Mouse (Mus musculus) neural tube, embryonic 14.5 days (tissue): ENCODE results near the gene Pzp. TPM values are rescaled to one million over a fixed set of nuclear protein-coding genes. Genes with fewer than 3 reads are reported as not detected.

Experiments
- ATAC-seq: fragments of 200-750 bp; cut with Nextera tagmentation; 2 replicates; pipeline ENCODE4 v1.8.0; 2017; ENCODE audit warnings: low read depth, mild to moderate bottlenecking, moderate TSS enrichment, moderate library complexity
- H3K27ac ChIP-seq: fragments of 300-500 bp; sonication (generic); 2 replicates; pipeline ENCODE4 v1.5.1; 2014; ENCODE audit warnings: low read depth, mild to moderate bottlenecking, control low read depth, low read length, moderate library complexity, mixed read lengths
- H3K27me3 ChIP-seq: fragments of 300-500 bp; sonication (generic); 2 replicates; pipeline ENCODE4 v1.6.1; 2014; ENCODE audit warnings: low read length; ENCODE audit not compliant: control insufficient read depth, insufficient read depth
- H3K36me3 ChIP-seq: fragments of 300-500 bp; sonication (generic); 2 replicates; pipeline ENCODE4 v1.6.1; 2014; ENCODE audit warnings: low read length, mixed read lengths; ENCODE audit not compliant: control insufficient read depth, insufficient read depth
- H3K4me1 ChIP-seq: fragments of 300-500 bp; sonication (generic); 2 replicates; pipeline ENCODE4 v1.6.1; 2014; ENCODE audit warnings: low read length; ENCODE audit not compliant: control insufficient read depth, insufficient read depth
- H3K4me2 ChIP-seq: fragments of 300-500 bp; sonication (generic); 2 replicates; pipeline ENCODE4 v1.6.1; 2014; ENCODE audit warnings: mild to moderate bottlenecking, low read depth, low read length, control low read depth
- H3K4me3 ChIP-seq: fragments of 300-500 bp; sonication (generic); 2 replicates; pipeline ENCODE4 v1.5.1; 2014; ENCODE audit warnings: low read depth, low read length, control low read depth, mixed read lengths
- H3K9ac ChIP-seq: fragments of 300-500 bp; sonication (generic); replicated peaks from 2 replicates; pipeline ENCODE4 v1.6.1; 2014; ENCODE audit warnings: low read depth, mild to moderate bottlenecking, control low read depth, low read length, mixed read lengths
- H3K9me3 ChIP-seq: fragments of 300-500 bp; sonication (generic); 2 replicates; pipeline ENCODE4 v1.6.1; 2016; ENCODE audit warnings: low read length; ENCODE audit not compliant: control insufficient read depth
- whole genome bisulfite sequencing: fragments of 180-500 bp; shearing (Covaris S2); extraction: QIAGEN DNeasy Blood & Tissue Kit; methylation state at CpG from one replicate; pipeline ENCODE4 v1.1.7; 2014; 5-methylcytosine and 5-hydroxymethylcytosine counted together
- polyA plus RNA-seq: library from polyadenylated mRNA; unstranded; fragments of >200 nt; fragmentation: Nextera tagmentation; extraction: Ambion mirVana; gene quantifications from 2 replicates; pipeline ENCODE4 v1.2.1, GENCODE M21; 2014

The Pzp gene
- polyA plus RNA-seq, 1 experiment from 2014 or later = 0.43 TPM

GRCm38 (mm10) chr6:128532701-128533100 lies 6.2 kb upstream of the Pzp start:
- H3K9me3 ChIP-seq = no peaks in the 10 kb centered on the region
- 91% methylated on average over 9 of the region's 9 CpGs for WGBS

GRCm38 (mm10) chr6:128528491-128528890 lies 2.0 kb upstream of the Pzp start:
- Histone ChIP-seq H3K27me3 (no peaks in the 10 kb centered on the region), H3K4me3 (no peak overlapping the region), H3K27ac (no peak overlapping the region), H3K36me3 (no peaks in the 10 kb centered on the region), H3K4me1 (no peaks in the 10 kb centered on the region), H3K9me3 (no peaks in the 10 kb centered on the region), H3K4me2 (no peak overlapping the region), H3K9ac (no peak overlapping the region)
- no peak for ATAC-seq
- 86% methylated on average over 4 of the region's 4 CpGs for WGBS

More at GRCm38 (mm10) chr6:128532701-128533100, 6.2 kb upstream of the Pzp start:
- Histone ChIP-seq H3K9ac (no peak overlapping the region), H3K27ac (no peak overlapping the region), H3K4me2 (no peak overlapping the region), H3K4me1 (no peaks in the 10 kb centered on the region), H3K4me3 (no peak overlapping the region), H3K27me3 (no peaks in the 10 kb centered on the region), H3K36me3 (no peaks in the 10 kb centered on the region)
- no peak for ATAC-seq

- Histone ChIP-seq H3K4me1 (no peaks in the 10 kb centered on the region), H3K4me2 (no peak overlapping the region), H3K9ac (no peak overlapping the region), H3K4me3 (no peak overlapping the region), H3K27ac (no peak overlapping the region), H3K27me3 (no peaks in the 10 kb centered on the region), H3K9me3 (no peaks in the 10 kb centered on the region), H3K36me3 (no peaks in the 10 kb centered on the region)
- ATAC-seq = no peak
- WGBS = 88% methylated on average over 1 of the region's 1 CpGs
Measured at GRCm38 (mm10) chr6:128527110-128527509, 590 bp upstream of the Pzp start.

GRCm38 (mm10) chr6:128525801-128526200 lies 719 bp downstream of the Pzp start:
- Histone ChIP-seq H3K4me1 (no peaks in the 10 kb centered on the region), H3K27me3 (no peaks in the 10 kb centered on the region), H3K36me3 (no peaks in the 10 kb centered on the region), H3K9ac (no peak overlapping the region), H3K9me3 (no peaks in the 10 kb centered on the region), H3K4me2 (no peak overlapping the region), H3K27ac (no peak overlapping the region), H3K4me3 (no peak overlapping the region)
- ATAC-seq = no peak
- WGBS = 96% methylated on average over 4 of the region's 4 CpGs

- WGBS = 92% methylated on average over 3 of the region's 3 CpGs
- no peak for ATAC-seq
- Histone ChIP-seq H3K27ac (no peak overlapping the region), H3K4me2 (no peak overlapping the region), H3K4me1 (no peaks in the 10 kb centered on the region), H3K27me3 (no peaks in the 10 kb centered on the region), H3K4me3 (no peak overlapping the region), H3K36me3 (no peaks in the 10 kb centered on the region), H3K9me3 (no peaks in the 10 kb centered on the region), H3K9ac (no peak overlapping the region)
Measured at GRCm38 (mm10) chr6:128523360-128523759, 3.2 kb downstream of the Pzp start.

- H3K27ac ChIP-seq = no peak overlapping the region
- H3K4me2 ChIP-seq = no peak overlapping the region
- H3K27me3 ChIP-seq = no peaks in the 10 kb centered on the region
- no peaks in the 10 kb centered on the region for H3K9me3 ChIP-seq
- no peaks in the 10 kb centered on the region for H3K36me3 ChIP-seq
- no peaks in the 10 kb centered on the region for H3K4me1 ChIP-seq
- 88% methylated on average over 7 of the region's 7 CpGs for WGBS
- H3K4me3 ChIP-seq = no peak overlapping the region
- ATAC-seq = no peak
- no peak overlapping the region for H3K9ac ChIP-seq
Measured at GRCm38 (mm10) chr6:128519159-128519558, 7.4 kb downstream of the Pzp start.

- no peak overlapping the region for H3K27ac ChIP-seq
- H3K27me3 ChIP-seq = no peaks in the 10 kb centered on the region
- H3K4me3 ChIP-seq = no peak overlapping the region
- no peaks in the 10 kb centered on the region for H3K4me1 ChIP-seq
- no peak overlapping the region for H3K9ac ChIP-seq
- H3K4me2 ChIP-seq = no peak overlapping the region
- no peak for ATAC-seq
- WGBS = 89% methylated on average over 2 of the region's 2 CpGs
- H3K9me3 ChIP-seq = no peaks in the 10 kb centered on the region
- no peaks in the 10 kb centered on the region for H3K36me3 ChIP-seq
Measured at GRCm38 (mm10) chr6:128505676-128506236, 20.8 kb downstream of the Pzp start.

- Histone ChIP-seq H3K9ac (no peak overlapping the region), H3K4me1 (no peaks in the 10 kb centered on the region), H3K27ac (no peak overlapping the region), H3K36me3 (no peaks in the 10 kb centered on the region), H3K4me3 (no peak overlapping the region), H3K9me3 (no peaks in the 10 kb centered on the region), H3K27me3 (no peaks in the 10 kb centered on the region), H3K4me2 (no peak overlapping the region)
- ATAC-seq = no peak
- 75% methylated on average over 5 of the region's 5 CpGs for WGBS
Measured at GRCm38 (mm10) chr6:128504743-128505142, 21.8 kb downstream of the Pzp start.

GRCm38 (mm10) chr6:128495346-128495745 lies 31.2 kb downstream of the Pzp start:
- Histone ChIP-seq H3K4me1 (no peaks in the 10 kb centered on the region), H3K36me3 (no peaks in the 10 kb centered on the region), H3K4me2 (no peak overlapping the region), H3K9ac (no peak overlapping the region), H3K4me3 (no peak overlapping the region), H3K27me3 (no peaks in the 10 kb centered on the region), H3K9me3 (no peaks in the 10 kb centered on the region), H3K27ac (no peak overlapping the region)
- ATAC-seq = no peak
- WGBS = 82% methylated on average over 1 of the region's 1 CpGs
